Mouse (Mus musculus): ENCODE data around the gene 6820408C15Rik.

GRCm38 (mm10) chr2:152411471-152411870, 3.9 kb upstream of the 6820408C15Rik start:
- TF ChIP-seq CTCF (IDR thresholded peaks at IDR 0.05; ENCODE audit: extremely low read depth, insufficient read depth, insufficient read length, insufficient replicate concordance) (no peak), POLR2A (IDR thresholded peaks at IDR 0.05; ENCODE audit: low read depth, low read length) (no peak)

Data from spleen, adult 2 months (tissue).